ENCODE assay signal across 8 mouse cellular contexts in the genomic region with DNA sequence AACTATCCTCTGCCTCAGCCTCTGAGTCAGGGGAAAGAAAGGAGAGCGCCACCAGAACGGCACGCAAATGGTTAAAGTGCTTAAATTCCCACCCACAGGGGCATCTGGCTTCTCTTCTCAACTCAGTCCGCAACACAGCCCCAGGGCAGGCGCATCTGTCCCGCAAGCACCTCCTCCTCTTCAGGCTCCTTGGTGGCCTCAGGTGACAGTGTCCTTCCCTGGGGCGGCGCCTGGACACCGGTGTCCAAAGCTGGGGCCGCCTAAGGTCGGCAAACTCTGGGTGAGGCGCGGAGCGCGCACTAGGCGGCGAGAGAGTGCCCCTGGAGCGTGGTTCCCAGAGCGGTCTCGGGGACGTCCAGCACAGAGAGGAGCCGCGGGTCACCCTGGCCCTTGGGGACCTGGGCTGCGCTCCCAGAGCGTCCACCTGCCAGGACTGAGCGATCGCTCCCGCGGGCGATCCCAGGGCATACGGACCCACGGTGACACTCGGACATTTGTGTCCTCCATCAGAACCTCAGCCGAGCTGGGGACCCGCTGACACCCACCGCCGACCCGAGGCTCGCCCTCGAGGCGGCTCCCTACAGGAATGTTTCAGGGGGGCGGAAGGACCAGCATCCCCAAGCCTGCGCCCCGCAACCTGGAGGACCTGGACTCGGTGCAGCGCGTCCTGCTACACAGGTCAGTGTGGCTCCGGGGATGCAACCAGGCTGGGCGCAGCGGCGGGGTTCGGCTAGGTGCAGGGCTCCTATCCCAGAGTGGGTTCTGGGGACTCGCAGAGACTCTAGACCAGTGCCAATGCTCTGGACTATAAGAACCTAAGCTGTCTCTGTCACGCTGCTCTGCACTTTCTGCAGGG. TPM values are rescaled to one million over a fixed set of nuclear protein-coding genes. Genes with fewer than 3 reads are reported as not detected.
DNase-seq lines count a peak whose midpoint lies in the region; ATAC-seq and TF ChIP-seq lines count a peak whose summit lies in the region.

Gene Intu, plus strand, starts transcription at position 1 of the 856 bp plus-strand sequence.

- H3K4me2 ChIP-seq in forebrain, embryonic 11.5 days (ENCODE audit: low read depth, low read length, severe bottlenecking): peak within 1 kb of the TSS; percentile 76
- peak within 1 kb of the TSS; percentile 90 for H3K4me2 ChIP-seq in heart, postnatal 0 days (ENCODE audit: low read depth, low read length)
- H3K4me2 ChIP-seq in lung, embryonic 15.5 days: peak within 1 kb of the TSS; percentile 99
- peak within 1 kb of the TSS; percentile 98 for H3K4me2 ChIP-seq in neural tube, embryonic 15.5 days

- peaks cover 3% of the 10 kb centered on the region; the same call in 1 of the 2 replicates for H3K4me1 ChIP-seq in forebrain, embryonic 11.5 days (replicated peaks; ENCODE audit: control insufficient read depth, insufficient read depth, low read length)
- H3K4me1 ChIP-seq in heart, postnatal 0 days (ENCODE audit: control insufficient read depth, insufficient read depth): no peaks in the 10 kb centered on the region
- H3K4me1 ChIP-seq in lung, embryonic 15.5 days: peaks cover 31% of the 10 kb centered on the region
- H3K4me1 ChIP-seq in neural tube, embryonic 15.5 days: peaks cover 27% of the 10 kb centered on the region

- peak; percentile 60 for TF ChIP-seq CTCF in heart, postnatal 0 days (IDR thresholded peaks at IDR 0.05; ENCODE audit: low read depth)

- DNase-seq in CD4-positive, CD25-positive, alpha-beta regulatory T cell, adult 2 months (ENCODE audit: low read depth, low spot score): peak; percentile 8
- DNase-seq in adrenal gland, adult (ENCODE audit: inconsistent age in 2 of 2, low spot score in 1 of 2): peak; percentile 49 to 78
- peak; percentile 80 for DNase-seq in forebrain, embryonic 11.5 days (ENCODE audit: low spot score)
- peak; percentile 42 for DNase-seq in heart, postnatal 0 days (ENCODE audit: low spot score)
- DNase-seq in kidney, postnatal 14 days: peak; percentile 64
- DNase-seq in adipocyte (ENCODE audit: low spot score): no peak

- 1% methylated on average over 54 of the region's 54 CpGs for WGBS in forebrain, embryonic 11.5 days
- WGBS in heart, postnatal 0 days: under 1% methylated on average over 53 of the region's 54 CpGs
- WGBS in lung, embryonic 15.5 days: under 1% methylated on average over 54 of the region's 54 CpGs
- WGBS in neural tube, embryonic 15.5 days: under 1% methylated on average over 54 of the region's 54 CpGs

- TF ChIP-seq EP300 in heart, postnatal 0 days (IDR thresholded peaks at IDR 0.05; ENCODE audit: low read depth): no peak

- no peaks in the 10 kb centered on the region for H3K9me3 ChIP-seq in forebrain, embryonic 11.5 days (ENCODE audit: control insufficient read depth, low read length)
- no peaks in the 10 kb centered on the region for H3K9me3 ChIP-seq in heart, postnatal 0 days (replicated peaks; ENCODE audit: control insufficient read depth, low read length)
- H3K9me3 ChIP-seq in lung, embryonic 15.5 days: no peaks in the 10 kb centered on the region
- no peaks in the 10 kb centered on the region; the same call in 1 of the 2 replicates for H3K9me3 ChIP-seq in neural tube, embryonic 15.5 days (replicated peaks)

- H3K4me3 ChIP-seq in forebrain, embryonic 11.5 days (ENCODE audit: low read depth, low read length): peak within 1 kb of the TSS; percentile 43
- H3K4me3 ChIP-seq in heart, postnatal 0 days (ENCODE audit: low read depth, low read length): peak within 1 kb of the TSS; percentile 59
- H3K4me3 ChIP-seq in lung, embryonic 15.5 days: peak within 1 kb of the TSS; percentile 50
- H3K4me3 ChIP-seq in neural tube, embryonic 15.5 days (replicated peaks): peak within 1 kb of the TSS; percentile 53

- peaks cover 2% of the 10 kb centered on the region for H3K27me3 ChIP-seq in forebrain, embryonic 11.5 days (ENCODE audit: control insufficient read depth, insufficient read depth, low read length)
- peaks cover 5% of the 10 kb centered on the region; the same call in 1 of the 2 replicates for H3K27me3 ChIP-seq in heart, postnatal 0 days (ENCODE audit: control insufficient read depth, insufficient read depth, low read length)
- H3K27me3 ChIP-seq in lung, embryonic 15.5 days: peaks cover 32% of the 10 kb centered on the region
- peaks cover 14% of the 10 kb centered on the region for H3K27me3 ChIP-seq in neural tube, embryonic 15.5 days (replicated peaks)

- no peaks in the 10 kb centered on the region for H3K36me3 ChIP-seq in forebrain, embryonic 11.5 days (ENCODE audit: control insufficient read depth, insufficient read depth, low read length)
- H3K36me3 ChIP-seq in heart, postnatal 0 days (replicated peaks; ENCODE audit: control insufficient read depth, insufficient read depth, low read length): no peaks in the 10 kb centered on the region
- no peaks in the 10 kb centered on the region for H3K36me3 ChIP-seq in lung, embryonic 15.5 days
- no peaks in the 10 kb centered on the region for H3K36me3 ChIP-seq in neural tube, embryonic 15.5 days

- H3K9ac ChIP-seq in forebrain, embryonic 11.5 days (ENCODE audit: low read length): peak within 1 kb of the TSS; percentile 63
- H3K9ac ChIP-seq in heart, postnatal 0 days (replicated peaks; ENCODE audit: low read depth, low read length): peak within 1 kb of the TSS; percentile 41; the same call in 1 of the 2 replicates
- peak within 1 kb of the TSS; percentile 36; the same call in 1 of the 2 replicates for H3K9ac ChIP-seq in lung, embryonic 15.5 days
- peak within 1 kb of the TSS; percentile 58 for H3K9ac ChIP-seq in neural tube, embryonic 15.5 days (replicated peaks)

- peak; percentile 84 for ATAC-seq in forebrain, embryonic 11.5 days (replicated peaks; ENCODE audit: low FRiP score)
- peak; percentile 95 for ATAC-seq in heart, postnatal 0 days (ENCODE audit: insufficient read depth, low read depth)
- ATAC-seq in lung, embryonic 15.5 days (ENCODE audit: borderline replicate concordance, extremely low read depth, low FRiP score, low TSS enrichment): peak; percentile 70
- ATAC-seq in neural tube, embryonic 15.5 days (ENCODE audit: low FRiP score): peak; percentile 79

- H3K27ac ChIP-seq in forebrain, embryonic 11.5 days (ENCODE audit: low read depth, low read length): no peak within 1 kb of the TSS
- no peak within 1 kb of the TSS for H3K27ac ChIP-seq in heart, postnatal 0 days (ENCODE audit: low read depth)
- no peak within 1 kb of the TSS for H3K27ac ChIP-seq in lung, embryonic 15.5 days
- H3K27ac ChIP-seq in neural tube, embryonic 15.5 days (replicated peaks): no peak within 1 kb of the TSS

RNA-seq across cellular contexts. Expression of gene Intu, which starts in this region (rescaled TPM):
- 8.2 and 10.0 TPM in 2 replicates for polyA plus RNA-seq in forebrain, embryonic 11.5 days (2014; fragmentation: Nextera tagmentation; extraction: Ambion mirVana)
- total RNA-seq in heart, postnatal 0 days (2014; rRNA removed; ENCODE audit: low replicate concordance): 5.8 and 11.4 TPM in 2 replicates
- 2.7 TPM in 2 replicates for polyA plus RNA-seq in heart, postnatal 0 days (2015; fragmentation: Nextera tagmentation; extraction: Ambion mirVana)
- 2.4 TPM in 2 replicates for polyA plus RNA-seq in lung, embryonic 15.5 days (2015; fragmentation: Nextera tagmentation; extraction: Ambion mirVana)
- polyA plus RNA-seq in neural tube, embryonic 15.5 days (2015; fragmentation: Nextera tagmentation; extraction: Ambion mirVana): 2.1 and 2.8 TPM in 2 replicates
